Mouse (Mus musculus): Measurements from ENCODE around the gene Ttc41.

Ttc41 gene

DNA sequence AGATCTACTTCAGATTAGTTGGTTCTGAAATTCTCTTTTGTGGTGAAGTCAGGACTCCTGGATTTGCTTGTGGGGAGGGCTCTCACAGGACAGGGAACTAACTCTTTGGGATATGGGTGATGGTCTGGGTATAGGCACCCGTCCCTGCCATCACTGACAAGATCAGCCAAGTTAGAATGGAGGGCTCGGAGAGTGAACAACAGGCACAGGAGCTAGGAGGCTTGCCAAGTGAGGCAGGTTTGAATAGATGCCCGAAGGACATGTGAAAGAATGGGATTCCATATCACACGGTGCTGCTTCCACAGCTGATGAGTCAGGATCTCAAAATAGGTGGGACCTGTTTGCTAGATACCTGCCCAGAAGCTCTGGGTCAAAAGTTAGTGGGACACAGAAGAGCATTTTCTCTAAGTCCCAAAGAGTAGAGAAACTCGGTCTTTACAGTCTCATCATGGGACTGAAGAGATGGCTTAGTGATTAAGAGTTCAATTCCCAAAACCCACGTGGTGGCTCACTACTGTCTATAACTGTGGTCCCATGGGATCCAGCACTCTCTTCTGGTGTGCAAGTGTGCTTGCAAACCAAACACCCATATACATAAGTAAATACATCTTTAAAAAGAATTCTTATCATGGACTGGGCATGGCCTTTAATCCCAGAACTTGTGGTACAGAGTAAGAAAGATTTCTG, 50.3 kb downstream of the Ttc41 start:
- DNase-seq (ENCODE audit: low spot score in 2 of 2) = no peak

DNA sequence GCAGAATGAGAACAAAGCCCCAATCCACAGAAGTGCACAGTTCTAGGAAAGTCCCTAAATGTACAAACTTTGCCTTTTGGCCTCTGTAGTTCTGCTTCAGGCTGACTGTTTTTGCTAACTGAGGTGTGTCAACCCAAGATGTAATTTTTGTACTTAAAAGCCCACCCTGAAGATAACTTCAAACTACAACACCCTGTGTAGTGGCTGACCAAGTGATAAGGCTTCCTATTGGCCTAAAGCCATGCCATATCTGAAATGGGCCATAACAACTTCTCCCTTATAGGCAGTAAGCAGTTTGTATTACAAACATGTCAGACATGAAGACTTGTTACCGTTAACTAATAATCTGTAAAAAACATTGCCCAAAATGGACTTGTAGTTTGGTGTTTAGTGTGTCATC, 52.1 kb downstream of the Ttc41 start:
- DNase-seq (ENCODE audit: low spot score in 2 of 2) = no peak

- DNase-seq (ENCODE audit: low spot score in 2 of 2) = no peak
These were observed 52.6 kb downstream of the Ttc41 start for GRCm38 (mm10) chr10:86758211-86758610.

GRCm38 (mm10) chr10:86761236-86761635, 55.6 kb downstream of the Ttc41 start:
- DNase-seq (ENCODE audit: low spot score in 2 of 2) = no peak

GRCm38 (mm10) chr10:86761722-86762383, 56.2 kb downstream of the Ttc41 start:
- DNase-seq (ENCODE audit: low spot score in 2 of 2) = no peak

DNA sequence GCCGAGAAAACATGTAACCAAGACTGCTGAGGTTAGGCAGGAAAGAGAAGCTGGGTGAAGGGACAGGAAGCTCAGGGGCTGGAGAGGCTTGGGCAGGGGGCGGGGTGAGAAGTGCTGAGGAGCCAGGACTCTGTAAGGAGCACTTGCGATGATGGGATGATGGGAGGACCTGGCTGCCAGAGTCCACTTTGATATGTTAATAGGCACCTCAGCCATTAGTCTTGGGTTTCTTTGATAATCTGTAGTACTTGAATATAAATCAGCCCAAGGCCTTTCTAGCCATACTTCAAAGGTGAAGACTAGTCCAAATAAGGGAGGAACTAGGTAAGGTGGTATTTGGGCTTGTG, 56.7 kb downstream of the Ttc41 start:
- DNase-seq (ENCODE audit: low spot score in 2 of 2) = no peak

DNA sequence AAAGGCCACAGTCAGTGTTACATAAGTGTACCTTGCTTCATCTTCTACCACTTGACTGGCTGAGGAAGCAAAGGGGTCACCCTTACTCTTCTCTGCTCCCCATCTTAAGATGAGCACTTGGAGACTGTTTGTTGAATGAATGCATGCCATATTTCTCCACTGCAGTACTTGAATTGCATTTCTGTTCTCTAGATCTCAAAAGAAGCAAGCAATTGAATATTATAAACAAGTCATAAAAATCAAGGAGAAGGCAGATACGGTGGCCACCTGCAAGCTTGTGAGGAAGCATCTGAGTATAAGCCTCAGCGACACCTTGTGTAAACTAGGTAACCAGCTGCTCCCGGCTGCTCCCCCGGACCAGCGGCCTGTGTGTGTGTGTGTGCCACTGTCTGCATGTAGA, 58.1 kb downstream of the Ttc41 start, which contains the start of gene Gm49358:
Gene Gm49358, plus strand, starts transcription at position 301 of the 400 bp plus-strand sequence.
- no peak for DNase-seq (ENCODE audit: low spot score in 2 of 2)

DNA sequence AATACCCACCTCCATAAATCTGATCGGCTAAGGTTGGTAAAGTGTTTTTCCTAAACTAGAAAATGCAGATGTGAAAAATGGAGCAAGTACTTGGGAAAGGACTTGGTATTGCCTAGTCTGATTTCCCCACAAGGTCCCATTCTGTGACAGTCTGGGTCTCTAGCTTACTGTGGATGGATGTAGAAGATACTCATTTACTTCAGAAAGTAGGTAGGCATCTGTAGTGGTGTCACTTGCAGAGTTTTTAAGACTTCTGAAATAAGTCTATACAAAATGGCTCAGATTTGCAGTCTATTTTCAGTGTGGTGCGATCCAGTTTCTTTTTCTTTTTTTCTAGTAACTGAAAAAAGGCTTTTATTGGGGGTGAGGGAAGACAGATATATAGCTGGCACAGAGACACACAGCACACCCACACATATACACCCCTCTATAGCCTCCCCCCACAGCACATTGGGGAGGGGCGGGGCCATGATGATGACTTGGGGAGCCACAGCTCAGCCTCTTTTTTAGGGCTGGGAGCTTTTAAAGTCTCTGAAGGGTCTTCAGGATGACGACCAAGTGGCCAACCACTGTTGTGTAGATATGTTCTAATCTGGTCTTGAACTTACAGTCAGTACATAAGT, 59.8 kb downstream of the Ttc41 start:
- DNase-seq (ENCODE audit: low spot score in 2 of 2) = no peak

DNA sequence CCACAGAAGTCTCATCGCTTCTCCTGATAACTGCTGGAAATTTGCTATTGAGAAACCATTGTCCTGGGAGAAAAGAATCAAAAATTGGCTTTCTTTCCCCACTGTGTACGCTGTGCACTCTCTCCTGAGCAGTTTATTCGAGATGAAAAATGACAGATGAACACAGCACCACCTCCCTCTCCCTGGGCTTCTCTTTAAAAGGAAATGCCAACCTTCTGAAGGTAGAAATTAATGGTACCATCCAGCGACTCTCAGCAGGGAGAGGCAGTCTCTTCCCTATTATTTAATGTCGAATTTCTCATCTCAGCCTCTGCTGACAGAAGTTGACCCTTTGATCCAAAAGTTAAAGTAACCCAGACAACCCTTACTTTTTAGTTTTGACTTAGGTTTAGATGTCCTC, 63.6 kb downstream of the Ttc41 start:
- no peak for DNase-seq (ENCODE audit: low spot score in 2 of 2)

- no peak for DNase-seq (ENCODE audit: low spot score in 2 of 2)
These were observed 64.2 kb downstream of the Ttc41 start for GRCm38 (mm10) chr10:86769797-86770196.

GRCm38 (mm10) chr10:86771701-86772100, 66.1 kb downstream of the Ttc41 start:
- DNase-seq (ENCODE audit: low spot score in 2 of 2) = no peak

DNA sequence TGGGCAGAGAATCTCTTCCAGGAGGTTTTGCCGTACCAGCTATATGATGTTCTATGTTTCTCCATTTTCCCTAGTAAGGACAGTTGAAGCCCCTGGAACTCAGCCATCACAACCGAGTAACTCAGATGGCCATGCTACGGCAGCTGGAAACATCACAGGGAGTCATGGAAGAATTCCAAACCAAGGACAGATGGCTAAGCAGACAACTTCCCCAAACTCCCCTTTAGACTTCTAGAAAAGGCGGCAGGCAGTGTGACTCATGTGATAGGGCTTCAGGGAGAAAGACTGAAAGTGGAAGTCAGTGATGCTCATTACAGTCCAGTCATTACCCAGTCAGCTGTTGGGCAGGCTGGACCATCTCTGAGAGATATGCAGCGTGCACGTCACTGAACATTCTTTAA, 66.6 kb downstream of the Ttc41 start:
- no peak for DNase-seq (ENCODE audit: low spot score in 2 of 2)

- no peak for DNase-seq (ENCODE audit: low spot score in 2 of 2)
These were observed 67.7 kb downstream of the Ttc41 start for GRCm38 (mm10) chr10:86773360-86773759.

DNA sequence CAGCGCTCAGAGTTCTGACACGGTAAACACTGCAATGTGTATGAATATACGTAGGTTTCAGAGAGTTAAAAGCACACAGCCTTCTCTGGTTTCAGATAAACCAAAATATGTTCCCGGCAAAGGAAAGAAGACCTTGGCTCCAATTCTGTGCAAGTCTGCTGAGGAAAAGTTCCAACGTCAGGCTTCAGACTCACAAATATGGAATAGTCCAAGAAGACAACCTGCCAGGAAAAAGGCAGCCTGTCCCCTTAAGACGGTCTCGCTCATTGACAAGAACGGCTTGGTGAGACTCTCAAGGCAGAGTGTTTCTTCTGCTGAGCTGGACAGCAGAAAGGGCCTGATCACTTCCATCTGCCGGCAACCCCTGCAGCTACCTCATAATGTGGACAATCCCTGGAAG, 70.7 kb downstream of the Ttc41 start:
- no peak for DNase-seq (ENCODE audit: low spot score in 2 of 2)

DNA sequence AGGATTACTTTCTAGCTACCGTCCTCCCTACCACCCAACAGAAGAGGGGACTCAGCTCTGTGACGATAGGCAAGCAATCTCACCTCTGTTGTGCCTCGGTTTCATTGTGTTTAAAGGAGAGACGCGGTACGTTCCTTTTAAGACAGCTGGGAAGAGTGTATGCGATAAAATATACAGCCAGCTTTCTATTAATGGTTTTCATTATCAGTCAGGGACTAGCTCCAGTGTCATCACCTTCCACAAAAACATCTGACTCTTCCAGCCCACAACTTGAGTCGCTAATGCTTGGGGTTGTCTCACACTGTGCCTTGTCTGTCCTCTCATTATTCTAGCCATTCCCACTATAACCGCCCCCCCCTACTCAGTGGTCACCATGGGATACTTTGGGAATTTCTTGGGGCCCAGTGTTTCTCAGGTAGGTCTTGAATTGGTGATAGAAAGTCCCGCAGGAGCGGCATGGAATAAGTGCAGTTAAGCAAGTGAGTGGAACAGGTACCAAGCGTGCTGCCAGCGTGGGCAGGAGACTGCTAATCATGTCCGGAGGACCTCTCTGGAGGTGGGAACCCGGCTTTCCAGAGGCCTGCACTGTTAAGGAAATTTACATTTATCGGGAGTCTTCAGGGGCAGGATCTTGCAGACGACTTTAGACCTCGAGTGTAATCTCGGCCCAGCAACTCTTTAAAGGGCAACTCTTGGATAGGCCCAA, 72.2 kb downstream of the Ttc41 start:
- no peak for DNase-seq (ENCODE audit: low spot score in 2 of 2)

DNA sequence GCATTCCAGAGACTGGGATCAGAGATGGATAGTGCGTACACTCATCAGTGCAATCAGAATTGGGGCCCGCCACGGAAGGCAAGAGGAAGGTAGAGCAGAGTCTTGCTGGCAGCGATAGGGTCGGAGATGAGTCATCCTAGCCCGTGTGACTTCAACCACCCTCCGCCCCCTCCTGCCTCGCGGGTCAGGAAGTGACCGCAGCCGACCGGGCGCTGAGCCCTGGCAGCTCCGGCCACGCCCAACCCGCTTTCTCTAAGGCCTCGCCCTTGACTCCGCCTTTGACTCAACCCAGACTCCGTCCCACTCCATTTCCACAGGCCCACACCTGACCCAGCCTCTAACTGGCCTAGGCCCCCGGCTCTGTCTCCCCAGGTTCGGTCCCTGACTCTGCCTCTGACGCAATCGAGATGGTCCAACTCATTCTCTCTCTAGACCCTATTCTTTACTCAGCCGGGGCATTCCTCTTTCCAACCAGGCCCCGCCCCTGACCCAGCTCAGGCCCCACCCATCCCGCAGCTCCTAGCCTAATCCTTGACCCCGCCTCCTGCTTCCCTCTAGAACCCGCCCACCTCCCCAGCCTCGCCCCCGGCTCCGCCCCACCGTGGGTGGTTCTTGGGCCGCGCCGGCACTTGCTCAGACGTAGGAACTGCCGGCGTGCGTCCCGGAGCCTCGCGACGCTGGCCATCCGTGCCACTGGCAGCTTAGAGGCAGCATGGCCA, 72.9 kb downstream of the Ttc41 start, which contains the start of gene Nt5dc3:
Gene Nt5dc3, plus strand, starts transcription at position 608 of the 719 bp plus-strand sequence.
- peak; percentile 88 to 90 for DNase-seq (ENCODE audit: low spot score in 2 of 2)

- peak in 1 of 2 experiments; percentile 31 for DNase-seq (ENCODE audit: low spot score in 2 of 2)
These were observed 73.6 kb downstream of the Ttc41 start for GRCm38 (mm10) chr10:86779117-86779755.

DNA sequence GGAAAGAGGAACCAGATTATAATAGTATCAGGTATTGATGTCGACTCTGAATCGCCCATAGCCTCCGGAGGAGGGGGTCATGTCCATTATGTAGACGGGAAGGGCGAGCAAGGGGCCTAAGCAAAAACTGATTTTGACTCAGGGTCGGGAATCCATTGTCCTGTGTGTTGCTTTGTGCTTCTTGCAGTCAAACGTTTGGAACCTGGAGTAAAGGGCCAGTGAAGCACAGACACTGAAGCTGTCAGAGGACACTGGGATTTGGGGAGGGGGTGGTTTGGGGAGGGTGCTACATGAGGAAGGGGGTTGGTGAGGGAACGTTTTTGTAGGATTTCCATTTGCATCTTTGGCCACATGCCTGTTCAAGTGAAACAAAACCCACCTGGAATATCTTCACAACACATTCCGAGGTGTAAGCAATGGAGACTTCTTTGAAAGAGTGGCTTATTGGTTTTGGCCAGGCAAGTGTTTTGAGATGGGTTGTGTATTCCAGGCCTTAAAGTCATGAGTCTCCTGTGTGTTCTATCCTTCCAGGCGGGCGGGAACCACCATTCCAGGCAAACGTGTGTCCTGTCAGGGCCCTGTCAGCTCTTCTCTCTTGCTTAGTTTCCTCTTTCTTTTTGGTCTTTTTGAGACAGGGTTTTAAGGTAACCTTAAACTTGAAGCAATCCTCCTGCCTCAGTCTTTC, 74.3 kb downstream of the Ttc41 start:
- no peak for DNase-seq (ENCODE audit: low spot score in 2 of 2)

- no peak for DNase-seq (ENCODE audit: low spot score in 2 of 2)
These were observed 76.0 kb downstream of the Ttc41 start for GRCm38 (mm10) chr10:86781641-86782040.

DNA sequence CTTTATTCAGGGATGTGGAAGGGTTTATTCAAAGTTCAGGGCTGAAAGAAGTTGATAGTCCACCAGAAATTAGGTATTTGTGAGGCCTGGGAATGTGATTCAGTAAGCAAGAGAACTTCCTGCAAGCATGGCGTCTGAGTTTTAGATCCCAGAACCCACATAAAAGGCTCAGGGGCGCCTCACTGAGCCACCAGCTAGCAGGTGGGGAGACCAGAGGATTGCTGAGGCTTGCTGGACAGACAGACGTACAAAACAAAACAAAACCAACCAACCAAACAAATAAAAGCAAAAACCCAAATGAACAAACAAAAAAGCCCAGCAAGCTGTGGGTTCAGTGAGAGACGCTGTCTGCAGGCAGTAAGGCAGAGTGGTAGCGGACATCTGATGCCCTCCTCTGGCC, 77.0 kb downstream of the Ttc41 start:
- no peak for DNase-seq (ENCODE audit: low spot score in 2 of 2)

DNA sequence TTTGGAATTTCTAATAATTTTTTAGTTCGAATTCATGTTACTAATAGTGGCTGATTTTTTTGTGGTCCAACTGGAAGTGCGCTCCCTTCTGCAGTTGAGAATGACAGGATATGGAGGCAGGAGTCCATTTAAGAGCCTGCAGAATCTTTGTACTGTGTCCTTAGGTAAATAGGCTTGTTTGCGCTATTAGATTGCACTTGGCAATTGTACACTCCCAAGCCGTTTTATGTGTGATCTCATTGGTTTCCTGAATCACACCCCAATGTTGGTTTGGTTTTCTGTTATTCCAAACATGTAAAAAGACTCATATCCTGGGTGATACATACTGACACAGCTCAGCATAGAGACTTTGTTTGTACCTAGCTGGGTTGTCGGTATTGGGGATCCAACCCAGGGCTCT, 78.0 kb downstream of the Ttc41 start:
- DNase-seq (ENCODE audit: low spot score in 2 of 2) = no peak

Data from frontal cortex, postnatal 10 days (tissue).